Mouse (Mus musculus): ENCODE data around the gene Tmem19. TPM values are rescaled to one million over a fixed set of nuclear protein-coding genes. Genes with fewer than 3 reads are reported as not detected.

Tmem19 gene
- polyA plus RNA-seq (2015; fragmentation: Nextera tagmentation; extraction: Ambion mirVana), result 8.3 and 8.9 TPM in 2 replicates

- peak; percentile 99 for ATAC-seq (ENCODE audit: insufficient read depth)
- under 1% methylated on average over 58 of the region's 58 CpGs for WGBS (ENCODE audit: insufficient replicate concordance)
- peak within 1 kb of the TSS; percentile 65 for H3K4me3 ChIP-seq (replicated peaks)
- H3K4me1 ChIP-seq (replicated peaks), result peaks cover 25% of the 10 kb centered on the region
- peak within 1 kb of the TSS; percentile 86 for H3K4me2 ChIP-seq
- 0 out of 2 replicates have a peak, but pooled peaks cover 1% of the 10 kb centered on the region for H3K36me3 ChIP-seq (replicated peaks)
- H3K9ac ChIP-seq, result peak within 1 kb of the TSS; percentile 62
- H3K9me3 ChIP-seq (replicated peaks), result no peaks in the 10 kb centered on the region
- H3K27me3 ChIP-seq, result no peaks in the 10 kb centered on the region
- H3K27ac ChIP-seq (replicated peaks), result peak within 1 kb of the TSS; percentile 99
These were observed at the start of gene Tmem19 for GRCm38 (mm10) chr10:115361840-115362622. TSS of gene Tmem19 (minus strand) at chr10:115362501.

GRCm38 (mm10) chr10:115406393-115406792, 44.1 kb upstream of the Tmem19 start:
- Histone ChIP-seq H3K4me2 (no peak overlapping the region), H3K4me3 (replicated peaks) (no peak overlapping the region), H3K9me3 (replicated peaks) (no peaks in the 10 kb centered on the region), H3K9ac (no peak overlapping the region), H3K27me3 (no peaks in the 10 kb centered on the region), H3K36me3 (replicated peaks) (peaks cover 77% of the 10 kb centered on the region), H3K27ac (replicated peaks) (no peak overlapping the region), H3K4me1 (replicated peaks) (no peaks in the 10 kb centered on the region)
- 68% methylated on average over 6 of the region's 6 CpGs for WGBS (ENCODE audit: insufficient replicate concordance)
- no peak for ATAC-seq (ENCODE audit: insufficient read depth)

- Histone ChIP-seq H3K27me3 (no peaks in the 10 kb centered on the region), H3K4me3 (replicated peaks) (no peak overlapping the region), H3K9ac (no peak overlapping the region), H3K4me1 (replicated peaks) (peaks cover 22% of the 10 kb centered on the region), H3K4me2 (no peak overlapping the region), H3K9me3 (replicated peaks) (no peaks in the 10 kb centered on the region), H3K36me3 (replicated peaks) (peaks cover 62% of the 10 kb centered on the region), H3K27ac (replicated peaks) (no peak overlapping the region)
- WGBS (ENCODE audit: insufficient replicate concordance), result 83% methylated on average over 1 of the region's 1 CpGs
- no peak for ATAC-seq (ENCODE audit: insufficient read depth)
These were observed 29.6 kb upstream of the Tmem19 start for GRCm38 (mm10) chr10:115391896-115392295.

DNA sequence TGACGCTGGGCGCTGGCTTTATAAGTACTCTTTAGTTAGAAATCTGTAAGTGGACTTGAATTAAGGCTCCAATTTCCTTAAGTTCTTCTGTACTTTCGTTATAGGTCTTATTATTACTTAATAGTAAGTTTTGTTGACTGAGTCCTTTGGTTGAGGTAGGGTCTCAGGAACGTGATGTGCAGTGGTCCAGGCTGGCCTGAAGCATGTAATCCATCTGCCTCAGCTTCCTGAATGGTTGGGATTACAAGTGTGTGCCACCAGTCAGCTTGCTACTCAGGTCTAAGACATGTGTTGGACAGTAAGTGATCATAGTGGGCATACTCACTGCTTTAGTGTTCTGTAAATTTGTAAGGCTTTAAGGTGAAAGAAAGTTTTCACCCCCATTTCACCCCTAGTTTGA, 28.8 kb upstream of the Tmem19 start:
- ATAC-seq (ENCODE audit: insufficient read depth), result no peak
- WGBS (ENCODE audit: insufficient replicate concordance), result 78% methylated on average over 4 of the region's 4 CpGs
- peaks cover 62% of the 10 kb centered on the region for H3K36me3 ChIP-seq (replicated peaks)

DNA sequence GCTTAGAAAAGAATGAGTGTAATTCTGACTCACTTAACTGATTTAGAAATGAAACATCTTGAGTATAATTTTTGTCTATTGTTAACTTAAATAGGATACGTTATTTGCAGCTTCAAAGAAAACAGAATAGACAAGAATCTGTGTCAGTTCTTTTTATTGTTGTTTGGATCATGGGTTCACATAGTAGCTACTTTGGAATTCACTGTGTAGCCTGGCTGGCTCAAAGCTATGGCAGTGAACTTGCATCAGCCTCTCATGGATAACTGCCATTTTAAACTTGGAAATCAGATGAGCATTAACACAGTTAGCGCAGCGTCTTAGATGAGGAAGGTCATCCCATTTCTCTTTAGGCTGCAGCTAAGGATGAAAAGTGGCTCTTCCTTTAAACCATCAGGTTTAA, 25.6 kb upstream of the Tmem19 start:
- ATAC-seq (ENCODE audit: insufficient read depth), result no peak
- no peaks in the 10 kb centered on the region for H3K9me3 ChIP-seq (replicated peaks)
- H3K4me2 ChIP-seq, result peak overlapping the region; percentile 46; the same call in 1 of the 2 replicates
- H3K4me1 ChIP-seq (replicated peaks), result peaks cover 29% of the 10 kb centered on the region
- peaks cover 36% of the 10 kb centered on the region for H3K36me3 ChIP-seq (replicated peaks)
- no peaks in the 10 kb centered on the region for H3K27me3 ChIP-seq
- no peak overlapping the region for H3K9ac ChIP-seq
- WGBS (ENCODE audit: insufficient replicate concordance), result 86% methylated on average over 3 of the region's 3 CpGs
- H3K4me3 ChIP-seq (replicated peaks), result no peak overlapping the region
- no peak overlapping the region for H3K27ac ChIP-seq (replicated peaks)

More for the DNA sequence above, 28.8 kb upstream of the Tmem19 start:
- Histone ChIP-seq H3K4me2 (0 out of 2 replicates have a peak overlapping the region, but pooled peaks have one; percentile 0), H3K9me3 (replicated peaks) (no peaks in the 10 kb centered on the region), H3K27me3 (no peaks in the 10 kb centered on the region), H3K9ac (no peak overlapping the region), H3K4me3 (replicated peaks) (no peak overlapping the region), H3K27ac (replicated peaks) (no peak overlapping the region), H3K4me1 (replicated peaks) (peaks cover 24% of the 10 kb centered on the region)

DNA sequence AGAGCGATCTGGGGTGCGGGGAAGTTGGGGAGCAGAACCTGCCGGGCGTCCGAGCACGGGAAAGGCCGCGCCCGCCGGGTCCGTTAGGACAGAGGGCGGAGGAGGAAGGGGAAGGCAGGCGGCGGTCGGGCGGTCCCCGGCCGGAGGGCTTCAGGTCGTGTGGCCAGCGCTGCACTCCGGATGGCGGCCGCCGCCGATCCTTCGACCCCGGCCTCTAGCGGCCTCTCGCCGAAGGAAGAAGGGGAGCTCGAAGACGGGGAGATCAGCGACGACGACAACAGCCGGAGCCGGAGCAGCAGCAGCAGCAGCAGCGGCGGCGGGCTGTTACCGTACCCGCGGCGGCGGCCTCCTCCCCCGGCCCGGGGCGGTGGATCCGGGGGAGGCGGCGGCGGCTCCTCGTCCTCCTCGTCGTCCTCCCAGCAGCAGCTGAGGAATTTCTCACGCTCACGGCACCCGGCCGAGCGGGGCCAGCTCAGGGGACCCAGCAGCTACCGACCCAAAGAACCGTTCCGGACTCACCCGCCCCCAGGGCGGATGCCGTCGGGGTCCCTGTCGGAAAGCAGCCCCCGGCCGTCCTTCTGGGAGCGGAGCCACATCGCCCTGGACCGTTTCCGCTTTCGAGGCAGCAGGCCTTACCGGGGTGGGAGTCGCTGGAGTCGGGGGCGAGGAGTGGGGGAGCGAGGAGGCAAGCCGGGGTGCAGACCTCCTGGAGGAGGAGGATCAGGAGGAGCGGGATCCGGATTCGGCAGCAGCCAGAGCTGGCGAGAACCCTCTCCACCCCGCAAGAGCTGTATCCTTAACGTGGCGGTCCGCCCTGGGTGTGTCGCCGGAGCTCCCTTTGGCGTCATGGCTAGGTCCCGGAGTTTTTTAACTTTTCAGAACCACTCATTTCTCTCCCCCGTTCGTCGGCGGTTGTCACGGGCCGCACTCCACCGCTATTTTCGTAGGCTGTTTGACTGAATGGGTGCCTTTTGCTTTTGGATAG, 23.0 kb upstream of the Tmem19 start:
- H3K36me3 ChIP-seq (replicated peaks), result peaks cover 22% of the 10 kb centered on the region
- no peaks in the 10 kb centered on the region for H3K27me3 ChIP-seq
- H3K27ac ChIP-seq (replicated peaks), result peak overlapping the region; percentile 99
- peak overlapping the region; percentile 98 for H3K4me3 ChIP-seq (replicated peaks)
- under 1% methylated on average over 90 of the region's 101 CpGs for WGBS (ENCODE audit: insufficient replicate concordance)
- H3K9me3 ChIP-seq (replicated peaks), result no peaks in the 10 kb centered on the region
- ATAC-seq (ENCODE audit: insufficient read depth), result peak; percentile 41
- H3K4me1 ChIP-seq (replicated peaks), result peaks cover 39% of the 10 kb centered on the region
- H3K9ac ChIP-seq, result peak overlapping the region; percentile 96
- H3K4me2 ChIP-seq, result peak overlapping the region; percentile 76

GRCm38 (mm10) chr10:115384221-115385017, 22.1 kb upstream of the Tmem19 start, which contains the start of the genes Thap2 and Zfc3h1:
TSS of gene Thap2 (minus strand) at chr10:115384443.
TSS of gene Zfc3h1 (plus strand) at chr10:115384959.
- under 1% methylated on average over 65 of the region's 65 CpGs for WGBS (ENCODE audit: insufficient replicate concordance)
- peak within 1 kb of the TSS; percentile 76 for H3K4me2 ChIP-seq
- no peaks in the 10 kb centered on the region for H3K9me3 ChIP-seq (replicated peaks)
- H3K4me3 ChIP-seq (replicated peaks), result peak within 1 kb of the TSS; percentile 98
- peaks cover 17% of the 10 kb centered on the region for H3K36me3 ChIP-seq (replicated peaks)
- peaks cover 39% of the 10 kb centered on the region for H3K4me1 ChIP-seq (replicated peaks)
- no peaks in the 10 kb centered on the region for H3K27me3 ChIP-seq
- peak; percentile 97 for ATAC-seq (ENCODE audit: insufficient read depth)
- peak within 1 kb of the TSS; percentile 96 for H3K9ac ChIP-seq
- H3K27ac ChIP-seq (replicated peaks), result peak within 1 kb of the TSS; percentile 99

DNA sequence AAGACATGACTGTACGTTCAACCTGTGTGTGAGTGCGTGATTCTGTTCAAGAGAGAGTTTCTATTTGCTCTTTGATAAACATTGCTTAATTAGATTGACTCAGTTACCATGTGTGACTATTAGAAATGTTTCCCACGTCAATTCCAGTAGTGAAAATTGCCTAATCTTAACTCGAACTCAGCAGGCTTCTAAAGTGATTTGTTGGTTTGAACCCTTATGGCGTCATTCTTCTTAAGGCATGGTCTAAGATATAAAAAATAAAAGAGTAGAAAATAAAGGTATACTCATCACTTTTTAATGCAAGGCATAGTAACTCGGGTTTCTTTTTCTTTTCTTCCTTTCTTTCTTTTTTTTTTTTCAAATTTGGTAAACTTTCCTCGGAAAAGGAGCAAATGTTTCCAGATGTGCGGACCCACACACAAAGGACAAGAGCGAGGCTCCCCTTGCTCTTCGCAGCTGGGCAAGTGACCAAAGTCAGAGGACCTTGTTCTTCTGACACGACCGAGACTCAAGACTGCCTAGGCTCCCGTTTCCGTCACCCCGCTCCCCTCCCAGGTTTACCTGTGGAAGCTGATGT, 21.4 kb upstream of the Tmem19 start:
- H3K4me2 ChIP-seq, result peak overlapping the region; percentile 76
- no peak for ATAC-seq (ENCODE audit: insufficient read depth)
- H3K36me3 ChIP-seq (replicated peaks), result peaks cover 12% of the 10 kb centered on the region
- peak overlapping the region; percentile 98 for H3K4me3 ChIP-seq (replicated peaks)
- peak overlapping the region; percentile 99 for H3K27ac ChIP-seq (replicated peaks)
- H3K9ac ChIP-seq, result peak overlapping the region; percentile 90
- H3K4me1 ChIP-seq (replicated peaks), result peaks cover 39% of the 10 kb centered on the region
- no peaks in the 10 kb centered on the region for H3K9me3 ChIP-seq (replicated peaks)
- WGBS (ENCODE audit: insufficient replicate concordance), result 3% methylated on average over 15 of the region's 15 CpGs
- no peaks in the 10 kb centered on the region for H3K27me3 ChIP-seq

- peak overlapping the region; percentile 90 for H3K9ac ChIP-seq
- H3K4me2 ChIP-seq, result peak overlapping the region; percentile 76
- WGBS (ENCODE audit: insufficient replicate concordance), result 56% methylated on average over 12 of the region's 12 CpGs
- H3K36me3 ChIP-seq (replicated peaks), result peaks cover 5% of the 10 kb centered on the region; the same call in 1 of the 2 replicates
- no peak for ATAC-seq (ENCODE audit: insufficient read depth)
- peaks cover 33% of the 10 kb centered on the region for H3K4me1 ChIP-seq (replicated peaks)
- H3K9me3 ChIP-seq (replicated peaks), result no peaks in the 10 kb centered on the region
- no peaks in the 10 kb centered on the region for H3K27me3 ChIP-seq
- peak overlapping the region; percentile 99; the same call in 1 of the 2 replicates for H3K27ac ChIP-seq (replicated peaks)
- H3K4me3 ChIP-seq (replicated peaks), result peak overlapping the region; percentile 98
These were observed 20.7 kb upstream of the Tmem19 start for GRCm38 (mm10) chr10:115382846-115383643.
